Mouse (Mus musculus) thymus, adult 2 months (tissue): Measurements from ENCODE around the gene Pfas.

ENCODE experiments used
- CTCF ChIP-seq: fragments of 200-500 bp; IDR thresholded peaks from 2 replicates; pipeline ENCODE4 v1.5.1; 2012; ENCODE audit warnings: mild to moderate bottlenecking, control low read depth, low read length, moderate library complexity, borderline replicate concordance; ENCODE audit not compliant: control insufficient read depth, poor library complexity, insufficient read depth; ENCODE audit errors: extremely low read depth
- POLR2A ChIP-seq: fragments of 200-500 bp; IDR thresholded peaks from 2 replicates; pipeline ENCODE4 v1.6.1; 2012; ENCODE audit warnings: mild to moderate bottlenecking, low read length, control low read depth, moderate library complexity; ENCODE audit not compliant: control insufficient read depth, poor library complexity, insufficient read depth; ENCODE audit errors: extremely low read depth

- TF ChIP-seq POLR2A (no peak), CTCF (no peak)
These were observed 51.6 kb downstream of the Pfas start for GRCm38 (mm10) chr11:68956697-68957096.
